Mouse (Mus musculus): Measurements from ENCODE around the gene 1700025G04Rik. TPM values are rescaled to one million over a fixed set of nuclear protein-coding genes. Genes with fewer than 3 reads are reported as not detected.

1700025G04Rik gene
- polyA plus RNA-seq, 1 experiment = 2.2 TPM

- no peak for DNase-seq
- whole genome bisulfite sequencing = 70% methylated on average over 5 of the region's 5 CpGs
- TF ChIP-seq POLR2A (IDR thresholded peaks at IDR 0.05; ENCODE audit: low read depth, low read length) (no peak), CTCF (conservative IDR thresholded peaks at IDR 0.05; ENCODE audit: insufficient read depth, insufficient read length, low read depth, low read length) (no peak)
- H3K27me3 ChIP-seq (replicated peaks; ENCODE audit: control insufficient read depth, insufficient read depth, low read length) = no peaks in the 10 kb centered on the region
- H3K27ac ChIP-seq (ENCODE audit: insufficient read depth, low read depth, low read length) = no peak overlapping the region
- H3K36me3 ChIP-seq (ENCODE audit: control insufficient read depth, insufficient read depth, low read length) = no peaks in the 10 kb centered on the region
- H3K4me3 ChIP-seq (ENCODE audit: insufficient read depth, low read depth, low read length) = no peak overlapping the region
- no peaks in the 10 kb centered on the region for H3K4me1 ChIP-seq (ENCODE audit: control insufficient read depth, insufficient read depth, low read length)
Observed at GRCm38 (mm10) chr1:152101746-152102145, 11.8 kb upstream of the 1700025G04Rik start.

DNA sequence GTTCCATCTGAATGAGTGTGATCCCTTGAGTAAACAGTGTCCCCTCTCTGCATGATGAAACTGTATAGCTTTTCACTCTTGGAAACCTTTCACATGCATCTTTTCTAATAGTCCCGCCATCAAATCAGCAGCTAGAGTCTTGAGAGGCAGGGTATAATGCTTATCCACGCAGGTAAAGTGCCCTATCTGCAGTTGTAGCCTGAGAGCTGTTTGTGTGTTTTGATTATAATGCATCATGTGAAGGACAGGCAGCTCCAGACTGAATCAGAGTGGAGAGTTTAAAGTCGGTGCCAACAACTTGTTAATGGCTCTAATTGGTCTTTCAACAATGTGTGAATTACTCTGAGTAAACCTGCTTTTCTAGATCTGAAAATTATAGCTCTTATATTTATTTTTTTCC is 6.1 kb upstream of the 1700025G04Rik start:
- TF ChIP-seq CTCF (conservative IDR thresholded peaks at IDR 0.05; ENCODE audit: insufficient read depth, insufficient read length, low read depth, low read length) (no peak), POLR2A (IDR thresholded peaks at IDR 0.05; ENCODE audit: low read depth, low read length) (no peak)
- no peak for DNase-seq
- H3K27ac ChIP-seq (ENCODE audit: insufficient read depth, low read depth, low read length) = no peak overlapping the region
- no peaks in the 10 kb centered on the region for H3K36me3 ChIP-seq (ENCODE audit: control insufficient read depth, insufficient read depth, low read length)
- no peaks in the 10 kb centered on the region for H3K4me1 ChIP-seq (ENCODE audit: control insufficient read depth, insufficient read depth, low read length)
- no peak overlapping the region for H3K4me3 ChIP-seq (ENCODE audit: insufficient read depth, low read depth, low read length)
- no peaks in the 10 kb centered on the region for H3K27me3 ChIP-seq (replicated peaks; ENCODE audit: control insufficient read depth, insufficient read depth, low read length)
- WGBS = 38% methylated on average over 3 of the region's 3 CpGs

DNA sequence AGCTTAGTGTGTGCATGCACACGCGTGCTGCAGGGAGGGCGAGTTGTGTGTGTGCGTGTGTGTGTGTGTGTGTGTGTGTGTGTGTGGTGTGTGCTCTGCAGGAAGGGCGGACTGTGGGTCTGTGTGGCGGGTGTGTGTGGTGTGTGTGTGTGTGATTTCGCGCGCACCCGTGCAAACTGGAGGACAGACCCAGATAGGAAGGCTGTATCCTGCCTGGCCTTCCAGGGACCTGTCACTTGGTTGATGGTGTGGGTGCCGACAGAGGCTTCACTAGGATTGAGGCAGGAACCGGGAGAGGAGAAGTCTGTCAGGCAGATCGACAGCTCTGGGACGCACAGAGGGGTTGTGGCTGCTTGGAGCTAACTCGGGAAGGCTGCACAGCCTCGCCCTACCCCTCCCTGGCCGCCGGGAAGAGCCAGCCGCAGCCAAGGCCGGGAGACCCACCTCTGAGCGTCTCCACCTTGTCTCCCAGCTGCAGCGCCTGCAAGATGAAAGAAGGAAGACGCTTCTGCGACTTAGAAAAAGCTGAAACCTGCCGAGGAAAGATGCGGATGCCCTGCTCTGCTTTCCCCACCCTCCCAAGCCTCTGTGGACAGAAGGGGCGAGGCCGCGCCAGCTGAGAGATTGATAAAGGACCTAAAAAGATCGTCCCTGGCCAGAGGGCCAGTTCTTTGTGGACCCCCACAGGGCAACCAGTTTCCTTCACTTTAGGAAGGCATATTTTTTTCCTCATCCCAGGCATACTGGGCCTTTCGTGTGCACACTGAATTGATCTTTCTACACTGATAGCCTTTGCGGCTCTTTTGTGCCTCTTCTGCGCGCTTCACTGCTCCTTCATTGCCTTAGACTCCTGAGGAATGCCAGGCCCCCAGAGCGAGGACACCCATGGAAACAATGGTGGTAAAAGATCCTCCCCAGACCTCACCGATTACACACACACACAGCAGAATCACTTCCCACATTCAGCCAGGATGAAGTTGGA is 930 bp upstream of the 1700025G04Rik start:
- H3K27me3 ChIP-seq (replicated peaks; ENCODE audit: control insufficient read depth, insufficient read depth, low read length) = no peaks in the 10 kb centered on the region
- TF ChIP-seq POLR2A (IDR thresholded peaks at IDR 0.05; ENCODE audit: low read depth, low read length) (no peak), CTCF (conservative IDR thresholded peaks at IDR 0.05; ENCODE audit: insufficient read depth, insufficient read length, low read depth, low read length) (no peak)
- WGBS = 12% methylated on average over 36 of the region's 36 CpGs
- DNase-seq = peak; percentile 47
- H3K36me3 ChIP-seq (ENCODE audit: control insufficient read depth, insufficient read depth, low read length) = no peaks in the 10 kb centered on the region
- H3K4me1 ChIP-seq (ENCODE audit: control insufficient read depth, insufficient read depth, low read length) = no peaks in the 10 kb centered on the region
- peak overlapping the region; percentile 62 for H3K4me3 ChIP-seq (ENCODE audit: insufficient read depth, low read depth, low read length)
- H3K27ac ChIP-seq (ENCODE audit: insufficient read depth, low read depth, low read length) = 0 out of 2 replicates have a peak overlapping the region, but pooled peaks have one; percentile 2

GRCm38 (mm10) chr1:152089526-152089925 is 399 bp downstream of the 1700025G04Rik start:
- Histone ChIP-seq H3K27me3 (replicated peaks; ENCODE audit: control insufficient read depth, insufficient read depth, low read length) (no peaks in the 10 kb centered on the region), H3K36me3 (ENCODE audit: control insufficient read depth, insufficient read depth, low read length) (no peaks in the 10 kb centered on the region), H3K27ac (ENCODE audit: insufficient read depth, low read depth, low read length) (no peak overlapping the region), H3K4me3 (ENCODE audit: insufficient read depth, low read depth, low read length) (peak overlapping the region; percentile 62), H3K4me1 (ENCODE audit: control insufficient read depth, insufficient read depth, low read length) (no peaks in the 10 kb centered on the region)
- peak; percentile 9 for DNase-seq
- WGBS = under 1% methylated on average over 25 of the region's 25 CpGs
- TF ChIP-seq CTCF (conservative IDR thresholded peaks at IDR 0.05; ENCODE audit: insufficient read depth, insufficient read length, low read depth, low read length) (no peak), POLR2A (IDR thresholded peaks at IDR 0.05; ENCODE audit: low read depth, low read length) (no peak)

GRCm38 (mm10) chr1:152088791-152089401 is 1.0 kb downstream of the 1700025G04Rik start:
- H3K27me3 ChIP-seq (replicated peaks; ENCODE audit: control insufficient read depth, insufficient read depth, low read length) = no peaks in the 10 kb centered on the region
- H3K27ac ChIP-seq (ENCODE audit: insufficient read depth, low read depth, low read length) = no peak overlapping the region
- DNase-seq = peak; percentile 32
- TF ChIP-seq POLR2A (IDR thresholded peaks at IDR 0.05; ENCODE audit: low read depth, low read length) (no peak), CTCF (conservative IDR thresholded peaks at IDR 0.05; ENCODE audit: insufficient read depth, insufficient read length, low read depth, low read length) (no peak)
- H3K4me1 ChIP-seq (ENCODE audit: control insufficient read depth, insufficient read depth, low read length) = no peaks in the 10 kb centered on the region
- 10% methylated on average over 16 of the region's 16 CpGs for whole genome bisulfite sequencing
- peak overlapping the region; percentile 62 for H3K4me3 ChIP-seq (ENCODE audit: insufficient read depth, low read depth, low read length)
- H3K36me3 ChIP-seq (ENCODE audit: control insufficient read depth, insufficient read depth, low read length) = no peaks in the 10 kb centered on the region

- H3K4me3 ChIP-seq (ENCODE audit: insufficient read depth, low read depth, low read length) = no peak overlapping the region
- no peak for DNase-seq
- no peaks in the 10 kb centered on the region for H3K4me1 ChIP-seq (ENCODE audit: control insufficient read depth, insufficient read depth, low read length)
- TF ChIP-seq CTCF (conservative IDR thresholded peaks at IDR 0.05; ENCODE audit: insufficient read depth, insufficient read length, low read depth, low read length) (no peak), POLR2A (IDR thresholded peaks at IDR 0.05; ENCODE audit: low read depth, low read length) (no peak)
- no peaks in the 10 kb centered on the region for H3K36me3 ChIP-seq (ENCODE audit: control insufficient read depth, insufficient read depth, low read length)
- WGBS = 87% methylated on average over 5 of the region's 5 CpGs
- no peaks in the 10 kb centered on the region for H3K27me3 ChIP-seq (replicated peaks; ENCODE audit: control insufficient read depth, insufficient read depth, low read length)
- H3K27ac ChIP-seq (ENCODE audit: insufficient read depth, low read depth, low read length) = no peak overlapping the region
Observed at GRCm38 (mm10) chr1:152088030-152088429, 1.9 kb downstream of the 1700025G04Rik start.

GRCm38 (mm10) chr1:152086951-152087350 is 3.0 kb downstream of the 1700025G04Rik start:
- WGBS = 89% methylated on average over 3 of the region's 3 CpGs
- no peak for DNase-seq
- TF ChIP-seq POLR2A (IDR thresholded peaks at IDR 0.05; ENCODE audit: low read depth, low read length) (no peak), CTCF (conservative IDR thresholded peaks at IDR 0.05; ENCODE audit: insufficient read depth, insufficient read length, low read depth, low read length) (no peak)

More at GRCm38 (mm10) chr1:152086951-152087350, 3.0 kb downstream of the 1700025G04Rik start:
- Histone ChIP-seq H3K36me3 (ENCODE audit: control insufficient read depth, insufficient read depth, low read length) (no peaks in the 10 kb centered on the region), H3K4me1 (ENCODE audit: control insufficient read depth, insufficient read depth, low read length) (no peaks in the 10 kb centered on the region), H3K27me3 (replicated peaks; ENCODE audit: control insufficient read depth, insufficient read depth, low read length) (no peaks in the 10 kb centered on the region), H3K27ac (ENCODE audit: insufficient read depth, low read depth, low read length) (no peak overlapping the region), H3K4me3 (ENCODE audit: insufficient read depth, low read depth, low read length) (no peak overlapping the region)
